Mouse (Mus musculus): Measurements from ENCODE around the gene Tab3. TPM values are rescaled to one million over a fixed set of nuclear protein-coding genes. Genes with fewer than 3 reads are reported as not detected.

The Tab3 gene
- total and polyA plus RNA-seq, 3 experiments = 2.4 to 6.4 (median 4.1) TPM

DNA sequence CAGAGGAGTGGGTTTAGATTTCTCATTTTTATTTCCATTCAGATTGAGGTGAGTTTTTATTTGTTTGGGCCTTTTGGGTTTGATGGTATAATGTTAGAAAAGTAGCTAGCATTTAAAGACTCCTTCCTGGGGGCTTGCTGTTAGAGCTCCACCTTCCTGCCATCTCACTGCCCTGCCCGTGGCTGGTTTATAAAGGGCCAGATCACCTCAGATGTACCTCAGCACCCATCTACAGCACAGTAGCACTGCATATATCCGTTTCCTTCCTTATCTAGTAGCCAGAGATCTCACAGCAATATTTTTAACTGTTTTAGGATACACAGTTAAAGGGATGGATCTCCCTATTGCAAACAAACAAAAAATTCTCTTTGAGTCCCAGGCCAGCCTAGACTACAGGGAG is 6.9 kb downstream of the Tab3 start:
- Histone ChIP-seq H3K4me2 (ENCODE audit: insufficient read depth, low read depth, poor library complexity, severe bottlenecking) (no peak overlapping the region), H3K27ac (ENCODE audit: insufficient read depth, low read depth) (no peak overlapping the region), H3K27me3 (replicated peaks) (no peaks in the 10 kb centered on the region), H3K9ac (ENCODE audit: insufficient read depth, low read depth) (no peak overlapping the region), H3K36me3 (replicated peaks in 1 of 2; ENCODE audit: control insufficient read depth in 1 of 2, insufficient read depth in 1 of 2, low read length in 1 of 2) (no peaks in the 10 kb centered on the region), H3K4me3 (replicated peaks in 1 of 3; ENCODE audit: low read depth in 2 of 3, low read length in 2 of 3, poor library complexity in 1 of 3) (no peak overlapping the region), H3K4me1 (ENCODE audit: control insufficient read depth in 1 of 2, insufficient read depth in 2 of 2) (no peaks in the 10 kb centered on the region), H3K9me3 (replicated peaks; ENCODE audit: low read length) (no peaks in the 10 kb centered on the region), H3K79me2 (replicated peaks; ENCODE audit: control insufficient read depth, extremely low read depth, insufficient read depth, poor library complexity, severe bottlenecking) (no peaks in the 10 kb centered on the region)
- dilution Hi-C loops (cut with MboI; ENCODE audit: extremely low pct_ligation_motif_present, extremely low pct_unique_long_range_greater_than_20kb, low sequenced_read_pairs) (no loop called here), in situ Hi-C loops (cut with MboI; ENCODE audit: low pct_ligation_motif_present, low pct_unique_long_range_greater_than_20kb, low sequenced_read_pairs) (no loop called here)
- no peak for DNase-seq (ENCODE audit: extremely low read depth)
- TF ChIP-seq ZC3H11A (IDR thresholded peaks at IDR 0.05; ENCODE audit: low read depth, low read length) = no peak
- TF ChIP-seq MAX (IDR thresholded peaks at IDR 0.05; ENCODE audit: low read length) = no peak
- no peak for TF ChIP-seq RAD21 (IDR thresholded peaks at IDR 0.05; ENCODE audit: low read depth, low read length)
- TF ChIP-seq CTCF (conservative IDR thresholded peaks at IDR 0.05 in 1 of 2, IDR thresholded peaks at IDR 0.05 in 1 of 2; ENCODE audit: low read depth in 2 of 2, low read length in 2 of 2) = no peak
- no peak for TF ChIP-seq UBTF (IDR thresholded peaks at IDR 0.05; ENCODE audit: low read depth, low read length)
- no peak for TF ChIP-seq ZKSCAN1 (IDR thresholded peaks at IDR 0.05; ENCODE audit: borderline replicate concordance, low read depth, low read length)
- no peak for TF ChIP-seq JUND (conservative IDR thresholded peaks at IDR 0.05; ENCODE audit: low read depth, low read length)
- TF ChIP-seq RCOR1 (conservative IDR thresholded peaks at IDR 0.05; ENCODE audit: low read depth, low read length) = no peak
- TF ChIP-seq MXI1 (IDR thresholded peaks at IDR 0.05; ENCODE audit: low read depth, low read length) = no peak
- TF ChIP-seq HCFC1 (IDR thresholded peaks at IDR 0.05; ENCODE audit: low read depth, low read length) = no peak
- TF ChIP-seq TCF12 (IDR thresholded peaks at IDR 0.05; ENCODE audit: low read depth, low read length) = no peak
- no peak for TF ChIP-seq NELFE (IDR thresholded peaks at IDR 0.05; ENCODE audit: low read depth, low read length)
- TF ChIP-seq ZNF384 (IDR thresholded peaks at IDR 0.05; ENCODE audit: low read depth, low read length) = no peak
- no peak for TF ChIP-seq E2F4 (IDR thresholded peaks at IDR 0.05; ENCODE audit: insufficient replicate concordance, low read depth, low read length)
- TF ChIP-seq PAX5 (IDR thresholded peaks at IDR 0.05; ENCODE audit: low read length) = no peak
- no peak for TF ChIP-seq EP300 (IDR thresholded peaks at IDR 0.05; ENCODE audit: low read length)

GRCm38 (mm10) chrX:85582517-85582916 is 8.7 kb downstream of the Tab3 start:
- in situ Hi-C loops (cut with MboI; ENCODE audit: low pct_ligation_motif_present, low pct_unique_long_range_greater_than_20kb, low sequenced_read_pairs) = no loop called here
- Histone ChIP-seq H3K9ac (ENCODE audit: insufficient read depth, low read depth) (no peak overlapping the region), H3K4me2 (ENCODE audit: insufficient read depth, low read depth, poor library complexity, severe bottlenecking) (no peak overlapping the region), H3K27ac (ENCODE audit: insufficient read depth, low read depth) (no peak overlapping the region), H3K27me3 (replicated peaks) (no peaks in the 10 kb centered on the region), H3K79me2 (replicated peaks; ENCODE audit: control insufficient read depth, extremely low read depth, insufficient read depth, poor library complexity, severe bottlenecking) (no peaks in the 10 kb centered on the region), H3K4me1 (ENCODE audit: control insufficient read depth in 1 of 2, insufficient read depth in 2 of 2) (no peaks in the 10 kb centered on the region), H3K36me3 (replicated peaks in 1 of 2; ENCODE audit: control insufficient read depth in 1 of 2, insufficient read depth in 1 of 2, low read length in 1 of 2) (no peaks in the 10 kb centered on the region), H3K4me3 (replicated peaks in 1 of 3; ENCODE audit: low read depth in 2 of 3, low read length in 2 of 3, poor library complexity in 1 of 3) (no peak overlapping the region), H3K9me3 (replicated peaks; ENCODE audit: low read length) (no peaks in the 10 kb centered on the region)
- TF ChIP-seq MEF2A (IDR thresholded peaks at IDR 0.05; ENCODE audit: borderline replicate concordance, low read depth, low read length) (no peak), USF1 (IDR thresholded peaks at IDR 0.05; ENCODE audit: low read depth, low read length) (no peak), EP300 (IDR thresholded peaks at IDR 0.05; ENCODE audit: low read length) (no peak), UBTF (IDR thresholded peaks at IDR 0.05; ENCODE audit: low read depth, low read length) (no peak), CTCF (conservative IDR thresholded peaks at IDR 0.05 in 1 of 2, IDR thresholded peaks at IDR 0.05 in 1 of 2; ENCODE audit: low read depth in 2 of 2, low read length in 2 of 2) (no peak), MAFK (IDR thresholded peaks at IDR 0.05; ENCODE audit: insufficient replicate concordance, low read length) (no peak), RAD21 (IDR thresholded peaks at IDR 0.05; ENCODE audit: low read depth, low read length) (no peak), TBP (conservative IDR thresholded peaks at IDR 0.05; ENCODE audit: low read depth, low read length) (no peak), CHD2 (IDR thresholded peaks at IDR 0.05; ENCODE audit: low read length) (no peak), GABPA (IDR thresholded peaks at IDR 0.05; ENCODE audit: insufficient replicate concordance, low read depth, low read length) (no peak), SMC3 (IDR thresholded peaks at IDR 0.05; ENCODE audit: low read depth, low read length) (no peak), SIN3A (IDR thresholded peaks at IDR 0.05; ENCODE audit: low read length) (no peak), POLR2AphosphoS2 (IDR thresholded peaks at IDR 0.05; ENCODE audit: low read depth, low read length) (no peak), ZNF384 (IDR thresholded peaks at IDR 0.05; ENCODE audit: low read depth, low read length) (no peak), PAX5 (IDR thresholded peaks at IDR 0.05; ENCODE audit: low read length) (no peak), ETS1 (conservative IDR thresholded peaks at IDR 0.05; ENCODE audit: low read depth, low read length) (no peak)
- DNase-seq (ENCODE audit: extremely low read depth) = no peak
- dilution Hi-C loops (cut with MboI; ENCODE audit: extremely low pct_ligation_motif_present, extremely low pct_unique_long_range_greater_than_20kb, low sequenced_read_pairs) = no loop called here

All from CH12.LX (cell line).